Mouse (Mus musculus) spleen, adult 2 months (tissue): ENCODE measurements around the gene Pinlyp. TPM values are rescaled to one million over a fixed set of nuclear protein-coding genes. Genes with fewer than 3 reads are reported as not detected.

Source experiments
- DNase-seq, 2 experiments: peaks; one replicate each; pipeline versions ENCODE4 v3.0.0 to v3.0.0-alpha.2; 2012 to 2021; ENCODE audit warnings: low spot score in 2 of 2, low read depth in 1 of 2
- H3K27ac ChIP-seq: fragments of 200-500 bp; 2 replicates; pipeline ENCODE4 v1.5.1; 2012; ENCODE audit warnings: low read length, inconsistent platforms; ENCODE audit not compliant: insufficient read depth
- H3K27me3 ChIP-seq: fragments of 200-500 bp; 2 replicates; pipeline ENCODE4 v1.6.1; 2012; ENCODE audit warnings: mild to moderate bottlenecking, moderate library complexity, low read length, inconsistent platforms; ENCODE audit not compliant: control insufficient read depth, insufficient read depth
- H3K36me3 ChIP-seq: fragments of 200-500 bp; 2 replicates; pipeline ENCODE4 v1.6.1; 2012; ENCODE audit warnings: mild to moderate bottlenecking, low read length, inconsistent platforms; ENCODE audit not compliant: control insufficient read depth, insufficient read depth
- H3K4me1 ChIP-seq: fragments of 200-500 bp; 2 replicates; pipeline ENCODE4 v1.6.1; 2011; ENCODE audit warnings: inconsistent platforms; ENCODE audit not compliant: control insufficient read depth, insufficient read depth, insufficient read length
- H3K4me3 ChIP-seq: fragments of 200-500 bp; 2 replicates; pipeline ENCODE4 v1.5.1; 2011; ENCODE audit warnings: mild to moderate bottlenecking, inconsistent platforms; ENCODE audit not compliant: insufficient read depth, insufficient read length; ENCODE audit errors: extremely low read depth
- CTCF ChIP-seq: fragments of 200-500 bp; IDR thresholded peaks from 2 replicates; pipeline ENCODE4 v1.5.1; 2011; ENCODE audit warnings: mild to moderate bottlenecking, inconsistent platforms; ENCODE audit not compliant: insufficient read depth, insufficient read length, insufficient replicate concordance; ENCODE audit errors: extremely low read depth
- POLR2A ChIP-seq: fragments of 200-500 bp; IDR thresholded peaks from 2 replicates; pipeline ENCODE4 v1.6.1; 2011; ENCODE audit warnings: low read depth, low read length, inconsistent platforms
- WGBS: fragments of 180-500 bp; shearing (Covaris S2); methylation state at CpG from one replicate; pipeline ENCODE4 v1.1.7; 2018; 5-methylcytosine and 5-hydroxymethylcytosine counted together
- polyA plus RNA-seq: library from polyadenylated mRNA; depleted of rRNA; stranded (reverse); fragments of >200 nt; gene quantifications from 2 replicates; pipeline ENCODE4 v1.2.3, GENCODE M21; 2012

The Pinlyp gene
- polyA plus RNA-seq, 1 experiment: 0.23 TPM

- no peaks in the 10 kb centered on the region for H3K27me3 ChIP-seq
- TF ChIP-seq POLR2A: no peak
- TF ChIP-seq CTCF: no peak
- H3K27ac ChIP-seq: no peak overlapping the region
- WGBS: 79% methylated on average over 4 of the region's 4 CpGs
- H3K4me1 ChIP-seq: peaks cover 9% of the 10 kb centered on the region; the same call in 1 of the 2 replicates
- no peak for DNase-seq
- peaks cover 18% of the 10 kb centered on the region for H3K36me3 ChIP-seq
- no peak overlapping the region for H3K4me3 ChIP-seq
Observed at GRCm38 (mm10) chr7:24563837-24564206, 17.9 kb upstream of the Pinlyp start.

- Histone ChIP-seq H3K4me3 (no peak overlapping the region), H3K4me1 (peaks cover 9% of the 10 kb centered on the region; the same call in 1 of the 2 replicates), H3K36me3 (peaks cover 18% of the 10 kb centered on the region), H3K27ac (no peak overlapping the region), H3K27me3 (no peaks in the 10 kb centered on the region)
- TF ChIP-seq CTCF (no peak), POLR2A (no peak)
- WGBS: 63% methylated on average over 8 of the region's 8 CpGs
- no peak for DNase-seq
Observed at GRCm38 (mm10) chr7:24563191-24563836, 17.4 kb upstream of the Pinlyp start.

- DNase-seq: no peak
- peaks cover 3% of the 10 kb centered on the region; the same call in 1 of the 2 replicates for H3K36me3 ChIP-seq
- peak overlapping the region; percentile 36; the same call in 1 of the 2 replicates for H3K27ac ChIP-seq
- WGBS: 85% methylated on average over 4 of the region's 4 CpGs
- peaks cover 9% of the 10 kb centered on the region; the same call in 1 of the 2 replicates for H3K4me1 ChIP-seq
- no peak overlapping the region for H3K4me3 ChIP-seq
- TF ChIP-seq POLR2A (no peak), CTCF (no peak)
- no peaks in the 10 kb centered on the region for H3K27me3 ChIP-seq
Observed at GRCm38 (mm10) chr7:24561450-24561849, 15.5 kb upstream of the Pinlyp start.

- Histone ChIP-seq H3K27ac (no peak overlapping the region), H3K27me3 (no peaks in the 10 kb centered on the region), H3K4me1 (peaks cover 4% of the 10 kb centered on the region; the same call in 1 of the 2 replicates), H3K4me3 (no peak overlapping the region), H3K36me3 (peaks cover 8% of the 10 kb centered on the region)
- no peak for TF ChIP-seq CTCF
- TF ChIP-seq POLR2A: no peak
- DNase-seq: no peak
- WGBS: 62% methylated on average over 10 of the region's 10 CpGs
Observed at GRCm38 (mm10) chr7:24555786-24556185, 9.9 kb upstream of the Pinlyp start.

- no peak for DNase-seq
- no peak for TF ChIP-seq POLR2A
- TF ChIP-seq CTCF: no peak
- no peaks in the 10 kb centered on the region for H3K27me3 ChIP-seq
- peaks cover 9% of the 10 kb centered on the region; the same call in 1 of the 2 replicates for H3K4me1 ChIP-seq
- H3K27ac ChIP-seq: no peak overlapping the region
- WGBS: 87% methylated on average over 12 of the region's 12 CpGs
- peaks cover 8% of the 10 kb centered on the region for H3K36me3 ChIP-seq
- no peak overlapping the region for H3K4me3 ChIP-seq
Observed at GRCm38 (mm10) chr7:24551985-24552759, 6.3 kb upstream of the Pinlyp start.

- Histone ChIP-seq H3K27me3 (no peaks in the 10 kb centered on the region), H3K4me1 (peaks cover 8% of the 10 kb centered on the region; the same call in 1 of the 2 replicates), H3K36me3 (peaks cover 6% of the 10 kb centered on the region), H3K4me3 (peak overlapping the region; percentile 94), H3K27ac (peak overlapping the region; percentile 65; the same call in 1 of the 2 replicates)
- no peak for TF ChIP-seq POLR2A
- no peak for TF ChIP-seq CTCF
- no peak for DNase-seq
- 31% methylated on average over 13 of the region's 13 CpGs for WGBS
Observed at GRCm38 (mm10) chr7:24547534-24548036, 1.7 kb upstream of the Pinlyp start.
